Mouse (Mus musculus) heart, embryonic 11.5 days (tissue): ENCODE measurements at regions not wholly inside any gene's neighbourhood (a gene's known extent, or its start where the extent isn't known, plus 50 kb on each side); places are given as distances from the start of the nearest gene placed in this dataset.

ENCODE experiments used
- ATAC-seq: fragments of 200-750 bp; cut with Nextera tagmentation; replicated peaks from 2 replicates; pipeline ENCODE4 v1.8.0; 2017; ENCODE audit warnings: moderate library complexity; ENCODE audit not compliant: insufficient number of reproducible peaks, low FRiP score, low TSS enrichment
- H3K27ac ChIP-seq: fragments of 300-500 bp; sonication (generic); 2 replicates; pipeline ENCODE4 v1.5.1; 2014; ENCODE audit warnings: mild to moderate bottlenecking, low read depth, low read length
- H3K27me3 ChIP-seq: fragments of 300-500 bp; sonication (generic); 2 replicates; pipeline ENCODE4 v1.6.1; 2014; ENCODE audit warnings: mild to moderate bottlenecking, low read length, mixed read lengths; ENCODE audit not compliant: control insufficient read depth, insufficient read depth
- H3K36me3 ChIP-seq: fragments of 300-500 bp; sonication (generic); 2 replicates; pipeline ENCODE4 v1.6.1; 2014; ENCODE audit warnings: mild to moderate bottlenecking, low read length, moderate library complexity, mixed read lengths; ENCODE audit not compliant: control insufficient read depth, insufficient read depth
- H3K4me1 ChIP-seq: fragments of 300-500 bp; sonication (generic); 2 replicates; pipeline ENCODE4 v1.6.1; 2014; ENCODE audit warnings: low read length; ENCODE audit not compliant: control insufficient read depth, insufficient read depth
- H3K4me2 ChIP-seq: fragments of 300-500 bp; sonication (generic); 2 replicates; pipeline ENCODE4 v1.6.1; 2014; ENCODE audit warnings: mild to moderate bottlenecking, moderate library complexity
- H3K4me3 ChIP-seq: fragments of 300-500 bp; sonication (generic); 2 replicates; pipeline ENCODE4 v1.5.1; 2014; ENCODE audit warnings: low read depth, low read length
- H3K9ac ChIP-seq: fragments of 300-500 bp; sonication (generic); 2 replicates; pipeline ENCODE4 v1.6.1; 2014; ENCODE audit warnings: mild to moderate bottlenecking, low read depth, low read length, moderate library complexity
- H3K9me3 ChIP-seq: fragments of 300-500 bp; sonication (generic); replicated peaks from 2 replicates; pipeline ENCODE4 v1.6.1; 2016; ENCODE audit warnings: low read length; ENCODE audit not compliant: control insufficient read depth
- WGBS: fragments of 180-500 bp; shearing (Covaris S2); extraction: QIAGEN DNeasy Blood & Tissue Kit; methylation state at CpG from one replicate; pipeline ENCODE4 v1.1.7; 2014; ENCODE audit not compliant: insufficient replicate concordance; 5-methylcytosine and 5-hydroxymethylcytosine counted together

- Histone ChIP-seq H3K9me3 (no peaks in the 10 kb centered on the region), H3K36me3 (no peaks in the 10 kb centered on the region), H3K27ac (no peak overlapping the region), H3K4me2 (no peak overlapping the region), H3K4me3 (no peak overlapping the region), H3K27me3 (no peaks in the 10 kb centered on the region), H3K4me1 (peaks cover 7% of the 10 kb centered on the region), H3K9ac (no peak overlapping the region)
- ATAC-seq, result no peak
- 66% methylated on average over 18 of the region's 18 CpGs for WGBS
Observed at GRCm38 (mm10) chr2:166215610-166216511, 60.4 kb upstream of the Sulf2 start.

GRCm38 (mm10) chr2:166215191-166215590 lies 59.7 kb upstream of the Sulf2 start:
- 72% methylated on average over 7 of the region's 7 CpGs for WGBS
- Histone ChIP-seq H3K27ac (no peak overlapping the region), H3K9ac (no peak overlapping the region), H3K4me2 (no peak overlapping the region), H3K36me3 (no peaks in the 10 kb centered on the region), H3K9me3 (no peaks in the 10 kb centered on the region), H3K4me3 (no peak overlapping the region), H3K4me1 (peaks cover 4% of the 10 kb centered on the region), H3K27me3 (no peaks in the 10 kb centered on the region)
- ATAC-seq, result no peak

DNA sequence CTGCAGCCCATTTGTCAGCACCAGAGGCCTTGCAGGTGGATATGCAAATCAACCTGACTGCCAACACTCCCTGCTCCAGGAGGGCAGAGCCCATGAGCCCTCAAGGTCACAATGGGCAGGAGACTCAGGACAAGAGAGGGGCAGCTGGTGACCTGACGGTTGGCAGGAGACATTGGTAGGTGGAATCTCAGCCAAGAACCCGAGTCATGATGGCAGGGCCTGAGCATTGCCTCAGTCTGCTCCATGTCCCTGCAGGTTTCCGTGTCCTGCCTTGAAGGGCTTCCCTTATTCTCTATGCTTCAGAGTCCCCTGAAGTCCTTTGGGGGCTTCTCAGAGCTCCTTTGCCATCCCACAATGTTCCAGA lies 51.7 kb upstream of the Sulf2 start:
- 64% methylated on average over 3 of the region's 3 CpGs for WGBS
- no peak overlapping the region for H3K4me3 ChIP-seq
- ATAC-seq, result no peak
- no peaks in the 10 kb centered on the region for H3K36me3 ChIP-seq
- no peak overlapping the region for H3K9ac ChIP-seq
- H3K9me3 ChIP-seq, result no peaks in the 10 kb centered on the region
- H3K4me2 ChIP-seq, result no peak overlapping the region
- no peaks in the 10 kb centered on the region for H3K27me3 ChIP-seq
- peaks cover 27% of the 10 kb centered on the region for H3K4me1 ChIP-seq
- H3K27ac ChIP-seq, result no peak overlapping the region

DNA sequence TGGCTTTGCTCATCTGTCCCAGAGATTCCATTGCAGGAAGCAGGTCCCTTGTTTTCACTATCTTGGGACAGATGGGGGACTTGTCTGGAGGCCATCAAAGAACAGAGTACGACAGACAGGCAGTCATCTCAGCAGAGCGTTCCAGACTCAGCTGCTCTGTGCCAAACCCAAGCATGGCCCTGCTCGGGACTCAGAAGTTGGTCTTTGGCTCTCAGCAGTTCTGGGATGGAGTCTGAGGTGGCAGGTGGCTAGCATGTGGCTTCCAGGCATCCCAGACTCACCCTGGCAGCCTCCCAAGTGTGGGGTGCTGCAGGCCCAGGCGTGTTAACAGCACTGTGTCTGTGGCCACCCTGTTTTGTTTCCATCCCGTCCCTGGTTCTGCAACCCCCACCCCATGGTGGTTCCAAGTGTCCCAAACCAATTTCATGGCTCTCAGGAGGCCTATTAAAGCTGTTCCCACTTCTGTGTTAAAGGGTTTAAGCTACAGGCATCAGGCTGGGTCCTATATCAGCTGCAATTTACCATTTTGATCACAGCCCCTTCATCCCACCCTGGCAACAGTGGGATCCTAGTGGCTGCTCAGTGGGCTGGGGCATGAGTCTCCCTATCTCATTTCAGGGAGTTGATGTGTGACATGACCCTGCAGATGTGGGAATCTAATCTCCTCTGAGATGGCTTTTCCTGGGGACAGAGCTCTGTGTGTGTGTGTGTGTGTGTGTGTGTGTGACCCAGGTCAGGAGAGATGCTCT lies 51.1 kb upstream of the Sulf2 start:
- Histone ChIP-seq H3K4me2 (no peak overlapping the region), H3K9ac (no peak overlapping the region), H3K9me3 (no peaks in the 10 kb centered on the region), H3K36me3 (no peaks in the 10 kb centered on the region), H3K27ac (no peak overlapping the region), H3K27me3 (no peaks in the 10 kb centered on the region), H3K4me3 (no peak overlapping the region), H3K4me1 (peaks cover 27% of the 10 kb centered on the region)
- WGBS, result 35% methylated on average over 5 of the region's 5 CpGs
- no peak for ATAC-seq
